Mouse (Mus musculus) kidney, postnatal 0 days (tissue): Measurements from ENCODE around the gene Pknox2. TPM values are rescaled to one million over a fixed set of nuclear protein-coding genes. Genes with fewer than 3 reads are reported as not detected.

Experiments
- ATAC-seq: fragments of 200-750 bp; cut with Nextera tagmentation; replicated peaks from 2 replicates; pipeline ENCODE4 v1.8.0; 2017; ENCODE audit warnings: low read depth, moderate number of reproducible peaks, moderate TSS enrichment, moderate library complexity; ENCODE audit not compliant: low FRiP score
- DNase-seq: peaks from one replicate; pipeline ENCODE4 v3.0.0-alpha.2; 2016; ENCODE audit warnings: low spot score
- H3K27ac ChIP-seq: fragments of 300-500 bp; sonication (generic); 2 replicates; pipeline ENCODE4 v1.5.1; 2014; ENCODE audit warnings: mild to moderate bottlenecking
- H3K27me3 ChIP-seq: fragments of 300-500 bp; sonication (generic); 2 replicates; pipeline ENCODE4 v1.6.1; 2014; ENCODE audit warnings: low read length, mixed read lengths; ENCODE audit not compliant: insufficient read depth
- H3K36me3 ChIP-seq: fragments of 300-500 bp; sonication (generic); 2 replicates; pipeline ENCODE4 v1.6.1; 2014; ENCODE audit warnings: low read length, mixed read lengths; ENCODE audit not compliant: insufficient read depth
- H3K4me1 ChIP-seq: fragments of 300-500 bp; sonication (generic); replicated peaks from 2 replicates; pipeline ENCODE4 v1.6.1; 2014; ENCODE audit warnings: antibody characterized with exemption, low read length, mixed read lengths; ENCODE audit not compliant: insufficient read depth
- H3K4me2 ChIP-seq: fragments of 300-500 bp; sonication (generic); 2 replicates; pipeline ENCODE4 v1.6.1; 2014; ENCODE audit warnings: mild to moderate bottlenecking, low read length, moderate library complexity, mixed read lengths
- H3K4me3 ChIP-seq: fragments of 300-500 bp; sonication (generic); replicated peaks from 2 replicates; pipeline ENCODE4 v1.5.1; 2014; ENCODE audit warnings: low read depth, low read length
- H3K9ac ChIP-seq: fragments of 300-500 bp; sonication (generic); 2 replicates; pipeline ENCODE4 v1.6.1; 2014; ENCODE audit warnings: low read depth, low read length
- H3K9me3 ChIP-seq: fragments of 300-500 bp; sonication (generic); replicated peaks from 2 replicates; pipeline ENCODE4 v1.6.1; 2016; ENCODE audit warnings: low read length, inconsistent platforms, mixed read lengths
- CTCF ChIP-seq: IDR thresholded peaks from 2 replicates; pipeline ENCODE4 v1.5.1; 2016; ENCODE audit warnings: antibody characterized with exemption, low read depth, mild to moderate bottlenecking, moderate library complexity
- WGBS: fragments of 180-500 bp; shearing (Covaris S2); extraction: QIAGEN DNeasy Blood & Tissue Kit; methylation state at CpG from one replicate; pipeline ENCODE4 v1.1.7; 2014; 5-methylcytosine and 5-hydroxymethylcytosine counted together
- polyA plus RNA-seq: library from polyadenylated mRNA; unstranded; fragments of >200 nt; fragmentation: Nextera tagmentation; extraction: Ambion mirVana; gene quantifications from 2 replicates; pipeline ENCODE4 v1.2.1, GENCODE M21; 2015

Pknox2 gene
- polyA plus RNA-seq, 1 experiment from 2014 or later, result 6.0 TPM

GRCm38 (mm10) chr9:36885237-36885636 is 262.0 kb downstream of the Pknox2 start:
- no peak overlapping the region for H3K4me3 ChIP-seq
- H3K27me3 ChIP-seq, result no peaks in the 10 kb centered on the region
- DNase-seq (peak; percentile 24), ATAC-seq (no peak)
- H3K36me3 ChIP-seq, result no peaks in the 10 kb centered on the region
- no peak overlapping the region for H3K27ac ChIP-seq
- H3K4me2 ChIP-seq, result no peak overlapping the region
- TF ChIP-seq CTCF, result peak; percentile 66
- no peaks in the 10 kb centered on the region for H3K4me1 ChIP-seq
- no peak overlapping the region for H3K9ac ChIP-seq
- H3K9me3 ChIP-seq, result no peaks in the 10 kb centered on the region
- WGBS, result 57% methylated on average over 3 of the region's 3 CpGs

- TF ChIP-seq CTCF, result no peak
- DNase-seq (no peak), ATAC-seq (no peak)
- no peaks in the 10 kb centered on the region for H3K36me3 ChIP-seq
- H3K27me3 ChIP-seq, result no peaks in the 10 kb centered on the region
- no peak overlapping the region for H3K9ac ChIP-seq
- no peak overlapping the region for H3K4me3 ChIP-seq
- H3K9me3 ChIP-seq, result no peaks in the 10 kb centered on the region
- no peak overlapping the region for H3K27ac ChIP-seq
- no peaks in the 10 kb centered on the region for H3K4me1 ChIP-seq
- H3K4me2 ChIP-seq, result no peak overlapping the region
- WGBS, result 55% methylated on average over 3 of the region's 3 CpGs
These were observed 263.6 kb downstream of the Pknox2 start for GRCm38 (mm10) chr9:36883569-36883968.

GRCm38 (mm10) chr9:36882034-36882745 is 265.0 kb downstream of the Pknox2 start:
- no peak overlapping the region for H3K4me2 ChIP-seq
- no peak for TF ChIP-seq CTCF
- no peak overlapping the region for H3K9ac ChIP-seq
- 50% methylated on average over 8 of the region's 8 CpGs for WGBS
- ATAC-seq (no peak), DNase-seq (no peak)
- no peaks in the 10 kb centered on the region for H3K9me3 ChIP-seq
- no peak overlapping the region for H3K4me3 ChIP-seq
- H3K36me3 ChIP-seq, result no peaks in the 10 kb centered on the region
- no peak overlapping the region for H3K27ac ChIP-seq
- no peaks in the 10 kb centered on the region for H3K27me3 ChIP-seq
- H3K4me1 ChIP-seq, result no peaks in the 10 kb centered on the region

- TF ChIP-seq CTCF, result no peak
- Histone ChIP-seq H3K4me3 (no peak overlapping the region), H3K4me1 (no peaks in the 10 kb centered on the region), H3K27ac (no peak overlapping the region), H3K9me3 (no peaks in the 10 kb centered on the region), H3K4me2 (no peak overlapping the region), H3K27me3 (no peaks in the 10 kb centered on the region), H3K9ac (no peak overlapping the region), H3K36me3 (no peaks in the 10 kb centered on the region)
- DNase-seq, result no peak
- 79% methylated on average over 5 of the region's 5 CpGs for WGBS
- ATAC-seq, result no peak
These were observed 265.6 kb downstream of the Pknox2 start for GRCm38 (mm10) chr9:36881615-36882014.

GRCm38 (mm10) chr9:36876787-36877186 is 270.4 kb downstream of the Pknox2 start:
- no peak for ATAC-seq
- no peak overlapping the region for H3K9ac ChIP-seq
- H3K4me2 ChIP-seq, result no peak overlapping the region
- no peaks in the 10 kb centered on the region for H3K27me3 ChIP-seq
- no peaks in the 10 kb centered on the region for H3K36me3 ChIP-seq
- H3K4me1 ChIP-seq, result no peaks in the 10 kb centered on the region
- no peak overlapping the region for H3K27ac ChIP-seq
- DNase-seq, result no peak
- no peaks in the 10 kb centered on the region for H3K9me3 ChIP-seq
- H3K4me3 ChIP-seq, result no peak overlapping the region
- no peak for TF ChIP-seq CTCF

GRCm38 (mm10) chr9:36876313-36876712 is 270.9 kb downstream of the Pknox2 start:
- H3K9me3 ChIP-seq, result no peaks in the 10 kb centered on the region
- DNase-seq (no peak), ATAC-seq (no peak)
- H3K27me3 ChIP-seq, result no peaks in the 10 kb centered on the region
- WGBS, result 72% methylated on average over 5 of the region's 5 CpGs
- no peaks in the 10 kb centered on the region for H3K4me1 ChIP-seq
- H3K4me3 ChIP-seq, result no peak overlapping the region
- no peak for TF ChIP-seq CTCF
- no peak overlapping the region for H3K9ac ChIP-seq
- H3K27ac ChIP-seq, result no peak overlapping the region
- H3K36me3 ChIP-seq, result no peaks in the 10 kb centered on the region
- no peak overlapping the region for H3K4me2 ChIP-seq

- no peak overlapping the region for H3K27ac ChIP-seq
- no peak for TF ChIP-seq CTCF
- no peaks in the 10 kb centered on the region for H3K27me3 ChIP-seq
- H3K4me2 ChIP-seq, result no peak overlapping the region
- DNase-seq (no peak), ATAC-seq (no peak)
- no peak overlapping the region for H3K9ac ChIP-seq
- no peak overlapping the region for H3K4me3 ChIP-seq
- no peaks in the 10 kb centered on the region for H3K4me1 ChIP-seq
- 63% methylated on average over 2 of the region's 2 CpGs for WGBS
- H3K9me3 ChIP-seq, result no peaks in the 10 kb centered on the region
- H3K36me3 ChIP-seq, result no peaks in the 10 kb centered on the region
These were observed 273.4 kb downstream of the Pknox2 start for GRCm38 (mm10) chr9:36873796-36874195.
